ENCODE assay signal across 19 mouse cellular contexts in the genomic region with DNA sequence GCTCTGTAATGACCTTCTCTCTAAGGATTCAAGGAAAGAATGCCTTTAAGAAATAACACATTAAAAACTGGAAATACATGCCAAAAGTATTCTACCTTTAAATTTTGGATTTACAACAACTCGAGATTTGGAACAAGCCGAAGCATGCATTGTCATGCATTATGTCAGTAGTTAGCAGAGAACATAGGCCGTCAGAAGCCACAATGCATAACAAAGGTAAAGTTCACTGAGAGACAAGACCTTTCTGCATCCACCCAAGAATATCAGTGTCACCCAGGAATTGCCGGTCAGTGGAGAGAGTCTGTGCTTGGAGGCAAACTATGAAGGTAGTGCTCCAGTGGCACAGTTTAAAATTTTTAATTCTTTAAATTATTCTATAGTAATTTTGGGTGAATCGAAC.
DNase-seq lines count a peak whose midpoint lies in the region.
"Had no signal": no experiment of that assay in that cellular context is flagged by ENCODE, and none has a peak within 500 bp of the region (broad histone marks: within the 10 kb centered on the region; RNA-seq: fewer than 3 reads in every experiment).

No protein-coding gene starts in this region.

- DNase-seq in ES-CJ7 (ENCODE audit: low read depth, low spot score) (peak; percentile 45), R1 (ENCODE audit: low read depth, low spot score) (peak; percentile 46), ZHBTc4 (ENCODE audit: low read depth, low spot score) (peak; percentile 61)
- no peak for DNase-seq in kidney, postnatal 25 days
- DNase-seq in left cerebral cortex, postnatal 14 days (ENCODE audit: low spot score in 2 of 2), result no peak
- no peak for DNase-seq in cerebellum, adult 9-10 months
- DNase-seq: adrenal gland, adult 2 months; adrenal gland, adult 8-10 months; adrenal gland, postnatal 10 days; adrenal gland, postnatal 14 days; adrenal gland, postnatal 25 days; adrenal gland, postnatal 36 days; B cell, adult 2 months; cerebellum, adult 11 months; cerebellum, adult 11-12 months; cerebellum, adult 18-20 months; cerebellum, adult 2 months; cerebellum, adult 8-10 months; cerebellum, adult 9-11 months had no signal

- intact Hi-C loops in left cerebral cortex, postnatal 14 days (cut with DNase I), result no loop called here

Comparison
In these comparisons a context has a peak if more than half of its experiments do, and no peak if none do; other contexts are left out.
1. DNase-seq: peak in ES-CJ7 (single experiment), R1 (single experiment) and ZHBTc4 (single experiment); none in kidney, postnatal 25 days (0 of 2), left cerebral cortex, postnatal 14 days (0 of 2) and cerebellum, adult 9-10 months (single experiment).